Mouse (Mus musculus): ENCODE measurements at regions not wholly inside any gene's neighbourhood (a gene's known extent, or its start where the extent isn't known, plus 50 kb on each side); places are given as distances from the start of the nearest gene placed in this dataset.
"Not testable (repeated sequence)": the region's sequence is repeated elsewhere in the genome, so short reads cannot be mapped to it uniquely, and the experiment has no call there.

DNA sequence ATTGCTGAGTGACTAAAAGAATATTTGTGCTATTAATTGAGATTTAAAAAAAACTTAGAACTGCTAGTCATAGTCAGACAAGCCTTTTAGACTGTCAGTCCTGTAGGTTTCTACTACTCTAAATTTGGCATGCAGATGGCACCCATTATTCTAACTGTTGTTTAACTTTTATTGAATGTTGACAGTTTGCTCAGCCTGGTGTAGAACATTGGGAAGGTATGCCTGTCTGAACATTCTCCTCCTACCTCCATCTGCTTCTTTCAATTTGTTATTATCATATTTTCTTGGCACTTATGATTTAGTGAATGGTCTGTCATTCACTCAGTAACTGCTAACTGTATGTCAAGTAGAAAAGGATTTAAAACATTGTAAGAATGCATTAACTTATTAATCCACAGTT, 130.9 kb downstream of the Gmnc start:
- TF ChIP-seq EP300 (IDR thresholded peaks at IDR 0.05) (no peak), CTCF (IDR thresholded peaks at IDR 0.05) (no peak)
- H3K27me3 ChIP-seq (replicated peaks; ENCODE audit: insufficient read depth, low read length): no peaks in the 10 kb centered on the region
- H3K9me3 ChIP-seq (ENCODE audit: low read length): no peaks in the 10 kb centered on the region
- no peaks in the 10 kb centered on the region for H3K36me3 ChIP-seq (ENCODE audit: insufficient read depth, low read length)
- no peak overlapping the region for H3K4me3 ChIP-seq (ENCODE audit: low read depth, low read length)
- no peaks in the 10 kb centered on the region for H3K4me1 ChIP-seq (ENCODE audit: insufficient read depth, low read depth, low read length)
- DNase-seq (ENCODE audit: low spot score) (no peak), ATAC-seq (no peak)
- H3K9ac ChIP-seq (replicated peaks; ENCODE audit: low read depth): no peak overlapping the region
- H3K27ac ChIP-seq (ENCODE audit: low read length): no peak overlapping the region
- H3K4me2 ChIP-seq (replicated peaks; ENCODE audit: low read depth, low read length): no peak overlapping the region

- 50% methylated on average over 1 of the region's 1 CpGs for WGBS
These were observed 142.3 kb downstream of the Gmnc start for GRCm38 (mm10) chr16:26849191-26849590.

DNA sequence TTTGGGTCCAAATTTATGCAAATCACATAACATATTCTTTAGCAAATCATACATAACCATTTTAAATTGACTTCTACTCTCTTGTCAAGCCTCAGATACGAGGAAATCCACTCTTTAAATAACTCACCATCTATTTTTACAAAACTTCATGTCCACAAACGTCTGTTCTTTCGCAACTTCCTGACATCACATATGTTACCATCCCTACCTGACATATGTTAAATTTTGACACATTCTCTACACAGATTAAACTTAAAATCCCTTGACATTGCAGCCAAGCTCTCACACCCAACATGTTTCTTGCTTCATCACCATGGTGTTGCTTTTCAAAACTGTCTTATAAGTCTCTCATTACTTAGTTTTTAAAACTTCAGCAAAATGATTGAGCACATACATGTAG, 164.4 kb downstream of the Gmnc start:
- ATAC-seq (no peak), DNase-seq (ENCODE audit: low spot score) (no peak)
- Histone ChIP-seq H3K9me3 (ENCODE audit: low read length) (no peaks in the 10 kb centered on the region), H3K27me3 (replicated peaks; ENCODE audit: insufficient read depth, low read length) (no peaks in the 10 kb centered on the region), H3K4me1 (ENCODE audit: insufficient read depth, low read depth, low read length) (no peaks in the 10 kb centered on the region), H3K4me3 (ENCODE audit: low read depth, low read length) (no peak overlapping the region), H3K9ac (replicated peaks; ENCODE audit: low read depth) (no peak overlapping the region), H3K4me2 (replicated peaks; ENCODE audit: low read depth, low read length) (no peak overlapping the region), H3K27ac (ENCODE audit: low read length) (no peak overlapping the region), H3K36me3 (ENCODE audit: insufficient read depth, low read length) (no peaks in the 10 kb centered on the region)
- TF ChIP-seq CTCF (IDR thresholded peaks at IDR 0.05) (no peak), EP300 (IDR thresholded peaks at IDR 0.05) (no peak)
- 63% methylated on average over 3 of the region's 3 CpGs for WGBS

More at GRCm38 (mm10) chr16:26849191-26849590, 142.3 kb downstream of the Gmnc start:
- ATAC-seq: no peak
- H3K4me2 ChIP-seq (replicated peaks; ENCODE audit: low read depth, low read length): no peak overlapping the region
- H3K36me3 ChIP-seq (ENCODE audit: insufficient read depth, low read length): no peaks in the 10 kb centered on the region
- H3K9me3 ChIP-seq (ENCODE audit: low read length): no peaks in the 10 kb centered on the region
- DNase-seq (ENCODE audit: low spot score): no peak
- TF ChIP-seq EP300 (IDR thresholded peaks at IDR 0.05) (no peak), CTCF (IDR thresholded peaks at IDR 0.05) (no peak)
- H3K27me3 ChIP-seq (replicated peaks; ENCODE audit: insufficient read depth, low read length): no peaks in the 10 kb centered on the region
- no peak overlapping the region for H3K4me3 ChIP-seq (ENCODE audit: low read depth, low read length)
- H3K4me1 ChIP-seq (ENCODE audit: insufficient read depth, low read depth, low read length): no peaks in the 10 kb centered on the region
- H3K9ac ChIP-seq (replicated peaks; ENCODE audit: low read depth): no peak overlapping the region
- H3K27ac ChIP-seq (ENCODE audit: low read length): no peak overlapping the region

- DNase-seq (ENCODE audit: low spot score); H3K4me3 ChIP-seq (ENCODE audit: low read depth, low read length); H3K36me3 ChIP-seq (ENCODE audit: insufficient read depth, low read length); H3K9me3 ChIP-seq (ENCODE audit: low read length); ATAC-seq; H3K9ac ChIP-seq (replicated peaks; ENCODE audit: low read depth); H3K4me1 ChIP-seq (ENCODE audit: insufficient read depth, low read depth, low read length); H3K27ac ChIP-seq (ENCODE audit: low read length); H3K4me2 ChIP-seq (replicated peaks; ENCODE audit: low read depth, low read length); H3K27me3 ChIP-seq (replicated peaks; ENCODE audit: insufficient read depth, low read length): not testable (repeated sequence)
- 77% methylated on average over 3 of the region's 6 CpGs for WGBS
These were observed 180.3 kb downstream of the Gmnc start for GRCm38 (mm10) chr16:26811201-26811600.

DNA sequence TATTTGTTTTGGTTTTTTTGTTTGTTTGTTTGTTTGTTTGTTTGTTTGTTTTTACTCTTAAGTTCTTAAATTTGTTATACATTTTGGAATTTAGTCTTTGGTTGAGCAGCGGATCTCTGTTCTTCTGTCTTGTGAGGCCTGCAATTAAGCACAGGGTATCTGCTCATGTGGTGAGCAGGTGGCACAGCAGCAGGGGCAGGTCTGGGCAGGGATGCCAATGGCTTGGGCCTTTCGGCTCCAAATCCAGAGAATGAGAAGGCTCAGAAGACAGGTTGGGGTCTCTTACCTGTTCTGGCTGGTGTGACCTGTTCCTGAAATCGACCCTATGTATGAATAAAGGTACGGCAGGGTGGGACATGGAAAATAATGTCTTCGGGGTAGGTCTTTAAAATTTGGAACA, 186.0 kb downstream of the Gmnc start:
- H3K9me3 ChIP-seq (ENCODE audit: low read length): no peaks in the 10 kb centered on the region
- DNase-seq (ENCODE audit: low spot score) (no peak), ATAC-seq (no peak)
- H3K27ac ChIP-seq (ENCODE audit: low read length): no peak overlapping the region
- H3K4me1 ChIP-seq (ENCODE audit: insufficient read depth, low read depth, low read length): no peaks in the 10 kb centered on the region
- no peak overlapping the region for H3K4me3 ChIP-seq (ENCODE audit: low read depth, low read length)
- H3K4me2 ChIP-seq (replicated peaks; ENCODE audit: low read depth, low read length): no peak overlapping the region
- 85% methylated on average over 5 of the region's 5 CpGs for WGBS
- TF ChIP-seq CTCF (IDR thresholded peaks at IDR 0.05) (no peak), EP300 (IDR thresholded peaks at IDR 0.05) (no peak)
- H3K9ac ChIP-seq (replicated peaks; ENCODE audit: low read depth): no peak overlapping the region
- H3K27me3 ChIP-seq (replicated peaks; ENCODE audit: insufficient read depth, low read length): no peaks in the 10 kb centered on the region
- H3K36me3 ChIP-seq (ENCODE audit: insufficient read depth, low read length): no peaks in the 10 kb centered on the region

GRCm38 (mm10) chr16:26787042-26787620, 204.3 kb downstream of the Gmnc start:
- ATAC-seq: no peak; the same call in 1 of the 2 replicates

DNA sequence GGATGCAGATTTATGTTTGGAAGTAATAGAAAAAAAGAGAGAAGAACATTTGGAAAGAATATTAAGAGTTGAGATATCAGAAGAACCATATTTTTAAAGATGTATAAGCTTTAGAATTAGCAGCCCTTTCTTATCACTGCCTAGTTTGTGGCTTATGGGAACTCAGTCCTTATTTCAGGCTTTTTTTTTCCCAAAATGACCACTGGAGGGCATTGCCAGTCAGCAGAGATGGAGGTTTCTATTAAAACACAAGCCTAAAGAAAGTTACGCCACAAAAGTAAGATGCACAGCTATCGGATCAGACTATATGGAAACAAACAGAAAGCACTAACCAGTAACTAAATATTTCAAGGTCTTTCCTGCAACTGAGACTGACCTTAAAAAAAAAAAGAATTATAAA, 200.8 kb downstream of the Il1rap start:
- 58% methylated on average over 2 of the region's 2 CpGs for WGBS
- H3K4me3 ChIP-seq (ENCODE audit: low read depth, low read length): no peak overlapping the region
- no peaks in the 10 kb centered on the region for H3K27me3 ChIP-seq (replicated peaks; ENCODE audit: insufficient read depth, low read length)
- DNase-seq (ENCODE audit: low spot score) (no peak), ATAC-seq (no peak)
- no peaks in the 10 kb centered on the region for H3K36me3 ChIP-seq (ENCODE audit: insufficient read depth, low read length)
- no peak overlapping the region for H3K4me2 ChIP-seq (replicated peaks; ENCODE audit: low read depth, low read length)
- H3K9ac ChIP-seq (replicated peaks; ENCODE audit: low read depth): no peak overlapping the region
- no peaks in the 10 kb centered on the region for H3K9me3 ChIP-seq (ENCODE audit: low read length)
- no peak overlapping the region for H3K27ac ChIP-seq (ENCODE audit: low read length)
- TF ChIP-seq CTCF (IDR thresholded peaks at IDR 0.05) (peak; percentile 45), EP300 (IDR thresholded peaks at IDR 0.05) (no peak)
- H3K4me1 ChIP-seq (ENCODE audit: insufficient read depth, low read depth, low read length): no peaks in the 10 kb centered on the region

More at GRCm38 (mm10) chr16:26787042-26787620, 204.3 kb downstream of the Gmnc start:
- H3K27ac ChIP-seq (ENCODE audit: low read length): no peak overlapping the region
- H3K36me3 ChIP-seq (ENCODE audit: insufficient read depth, low read length): no peaks in the 10 kb centered on the region
- no peaks in the 10 kb centered on the region for H3K9me3 ChIP-seq (ENCODE audit: low read length)
- DNase-seq (ENCODE audit: low spot score): peak; percentile 6
- no peaks in the 10 kb centered on the region for H3K27me3 ChIP-seq (replicated peaks; ENCODE audit: insufficient read depth, low read length)
- 33% methylated on average over 2 of the region's 2 CpGs for WGBS
- no peak overlapping the region for H3K9ac ChIP-seq (replicated peaks; ENCODE audit: low read depth)
- no peak overlapping the region for H3K4me2 ChIP-seq (replicated peaks; ENCODE audit: low read depth, low read length)
- no peak overlapping the region for H3K4me3 ChIP-seq (ENCODE audit: low read depth, low read length)
- TF ChIP-seq EP300 (IDR thresholded peaks at IDR 0.05): no peak
- no peak for TF ChIP-seq CTCF (IDR thresholded peaks at IDR 0.05)
- H3K4me1 ChIP-seq (ENCODE audit: insufficient read depth, low read depth, low read length): no peaks in the 10 kb centered on the region
